Mouse (Mus musculus) lung, adult 10 weeks (tissue): ENCODE measurements around the gene Crls1. TPM values are rescaled to one million over a fixed set of nuclear protein-coding genes. Genes with fewer than 3 reads are reported as not detected.

Source experiments
- polyA plus RNA-seq: library from polyadenylated mRNA; stranded (reverse); fragments of 350-450 nt; fragmentation: Illumina TruSeq; extraction: RNeasy Lipid Tissue Mini Kit (QIAGEN cat#74804); gene quantifications from one replicate; pipeline ENCODE4 v1.2.3, GENCODE M21; 2014; ENCODE audit warnings: low read depth, low replicate concordance; ENCODE audit not compliant: insufficient read depth

Crls1 gene
- 19.6 TPM for polyA plus RNA-seq

DNA sequence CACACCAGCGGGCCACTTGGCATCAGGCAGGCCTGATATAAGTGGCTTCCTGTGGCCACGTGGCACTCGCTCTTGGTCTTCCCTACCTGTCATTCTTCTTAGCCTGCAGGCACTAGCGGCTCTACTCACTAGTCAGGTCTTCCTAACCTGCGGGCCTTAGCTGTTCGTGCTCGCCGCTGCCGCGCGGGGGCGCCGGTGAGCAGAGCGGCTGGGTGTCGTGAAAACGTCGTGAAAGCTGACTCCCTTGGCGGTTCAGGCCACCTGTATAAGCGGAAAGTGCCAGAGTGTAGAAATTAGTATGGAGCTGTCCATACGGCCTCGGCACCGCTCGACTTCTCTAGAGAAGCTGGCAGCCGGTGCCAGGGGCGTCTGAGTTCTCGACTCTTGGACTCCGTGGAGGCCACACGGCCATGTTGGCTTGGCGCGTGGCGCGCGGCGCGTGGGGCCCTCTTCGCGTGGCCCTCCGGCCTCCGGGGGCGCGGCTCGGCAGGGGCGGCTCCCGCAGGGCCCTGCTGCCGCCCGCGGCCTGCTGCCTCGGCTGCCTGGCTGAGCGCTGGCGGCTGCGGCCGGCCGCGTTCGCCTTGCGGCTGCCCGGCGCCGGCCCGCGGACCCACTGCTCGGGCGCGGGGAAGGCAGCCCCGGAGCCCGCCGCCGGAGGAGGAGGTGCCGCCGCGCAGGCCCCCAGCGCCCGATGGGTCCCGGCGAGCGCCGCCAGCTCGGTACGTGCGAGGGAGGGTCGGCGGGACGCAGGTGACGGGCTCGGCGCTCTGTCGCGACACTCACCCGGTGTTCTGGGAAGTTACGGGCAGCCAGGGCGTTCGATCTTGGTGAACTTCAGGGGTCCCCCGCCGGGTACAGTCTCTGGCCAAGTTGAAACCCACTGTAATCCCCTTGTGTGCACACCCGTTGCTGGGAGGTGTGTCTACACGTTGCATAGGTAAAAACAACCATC is at the start of gene Crls1:
Gene Crls1 (plus strand): TSS at position 260 of the 952 bp plus-strand sequence.

DNA sequence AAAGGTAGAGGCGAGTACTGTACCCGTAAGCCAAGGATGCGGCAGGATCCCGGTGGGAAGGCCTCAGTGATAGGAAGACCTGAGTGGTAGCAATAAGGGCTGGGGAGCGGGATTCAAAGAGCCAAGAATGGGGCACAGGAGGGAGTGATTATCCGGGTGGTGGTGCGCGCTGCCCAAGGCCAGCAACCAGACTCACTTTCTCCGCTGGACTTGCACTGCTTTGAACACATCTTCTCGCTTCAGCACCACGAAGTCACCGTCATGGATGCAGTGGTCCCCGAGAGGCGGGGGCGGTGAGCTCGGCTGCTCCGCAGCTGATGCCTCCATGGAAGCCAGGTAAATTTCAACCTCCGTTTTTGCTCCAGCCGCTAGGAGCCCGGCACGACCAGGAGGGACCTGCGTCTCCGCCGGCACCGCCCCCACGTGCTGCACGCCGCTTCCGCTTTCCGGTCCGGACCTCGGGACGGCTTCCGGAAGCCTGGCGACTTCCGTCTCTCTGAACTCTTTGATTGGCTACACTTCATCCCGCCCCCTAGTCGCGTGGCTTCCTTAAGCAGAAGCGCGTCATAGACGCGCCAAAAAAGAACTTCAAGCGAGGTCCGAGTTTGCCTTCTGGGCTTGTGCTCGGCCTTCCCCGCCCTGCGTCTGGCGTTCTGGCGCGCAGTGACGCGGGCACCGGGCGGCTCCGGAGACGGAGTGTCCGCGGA is 30.7 kb upstream of the Crls1 start, which contains the start of the genes Trmt6 and Mcm8:
Gene Trmt6 (minus strand): TSS at position 448 of the 707 bp plus-strand sequence.
Gene Mcm8 (plus strand): TSS at position 534 of the 707 bp plus-strand sequence.

DNA sequence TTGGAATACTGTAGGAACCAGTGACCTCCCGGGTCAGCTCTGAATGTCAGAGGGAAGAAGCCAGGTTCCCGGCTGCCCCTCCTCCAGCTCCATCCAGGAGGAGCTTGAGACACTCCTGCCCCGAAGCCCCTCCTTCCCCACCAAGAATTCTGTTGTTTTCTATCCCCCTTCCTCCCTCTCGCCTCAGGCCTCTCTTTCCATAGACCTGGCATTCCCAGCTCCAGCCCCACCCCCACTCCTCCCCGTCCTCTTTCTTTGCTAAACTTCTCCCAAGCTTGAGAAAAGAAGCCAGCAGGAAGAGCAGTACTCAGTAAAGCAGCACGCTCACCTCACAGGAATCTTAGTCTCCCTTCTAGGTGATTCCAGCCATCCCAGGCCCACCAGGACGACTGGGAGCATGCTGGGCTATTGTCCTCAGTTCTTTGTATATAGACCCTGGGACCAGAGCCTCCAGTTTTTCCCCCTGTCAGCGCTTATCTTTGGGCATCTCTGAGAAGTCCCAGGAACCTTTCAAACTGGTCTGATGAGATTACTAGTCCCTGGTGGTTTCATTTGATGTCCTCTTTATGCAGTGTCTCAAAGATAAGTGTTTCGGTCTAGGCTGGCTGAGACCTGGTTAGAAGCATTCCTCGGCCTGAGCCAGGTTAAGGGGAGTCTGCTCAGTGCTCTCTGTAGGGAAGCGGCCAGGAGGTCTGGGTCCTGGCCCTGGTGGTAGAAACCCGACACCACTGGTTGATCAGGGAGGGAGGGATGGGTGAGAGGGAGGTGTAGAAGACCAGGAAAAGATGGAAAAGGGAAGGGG is 34.6 kb downstream of the Crls1 start, which contains the start of gene Lrrn4:
Gene Lrrn4 (minus strand): TSS at position 48 of the 802 bp plus-strand sequence.

Other genes with a start within 250 kb of the Crls1 start
- gene Shld1, start 159.7 kb upstream of the Crls1 start, polyA plus RNA-seq = 18.0 TPM
- gene Chgb, start 65.4 kb upstream of the Crls1 start, polyA plus RNA-seq = 0.11 TPM
- gene Trmt6, start 30.6 kb upstream of the Crls1 start, polyA plus RNA-seq = 7.1 TPM
- gene Mcm8, start 30.5 kb upstream of the Crls1 start, polyA plus RNA-seq = 0.68 TPM
- gene Lrrn4, start 34.2 kb downstream of the Crls1 start, polyA plus RNA-seq = 5.6 TPM
- 0.56 TPM for gene Fermt1, start 99.2 kb downstream of the Crls1 start, polyA plus RNA-seq